Mouse (Mus musculus): Measurements from ENCODE around the gene H2al1b.
"Not testable (repeated sequence)": the region's sequence is repeated elsewhere in the genome, so short reads cannot be mapped to it uniquely, and the experiment has no call there.

H2al1b gene

DNA sequence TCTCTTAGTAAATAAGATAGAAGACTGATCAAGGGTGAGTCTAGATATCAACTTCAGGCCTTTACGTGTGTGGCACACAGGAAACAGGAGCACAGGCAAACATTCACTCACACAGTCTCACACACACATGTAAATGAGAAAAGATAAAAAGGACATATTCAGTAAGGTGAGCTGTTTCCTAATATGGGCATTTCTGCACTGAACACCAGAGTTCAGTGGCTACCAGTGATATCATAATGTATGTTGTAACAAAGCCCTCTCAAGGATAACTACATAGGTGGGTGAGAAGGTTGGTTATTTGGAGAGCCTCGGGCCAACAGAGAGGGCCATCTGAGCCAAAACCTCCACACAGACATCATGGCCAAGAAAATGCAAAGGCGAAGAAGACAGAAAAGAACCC, at the start of gene H2al1b:
H2al1b (plus strand) TSS at position 301 of the 400 bp plus-strand sequence.
- not testable (repeated sequence) for DNase-seq (ENCODE audit: low spot score in 2 of 2)

DNA sequence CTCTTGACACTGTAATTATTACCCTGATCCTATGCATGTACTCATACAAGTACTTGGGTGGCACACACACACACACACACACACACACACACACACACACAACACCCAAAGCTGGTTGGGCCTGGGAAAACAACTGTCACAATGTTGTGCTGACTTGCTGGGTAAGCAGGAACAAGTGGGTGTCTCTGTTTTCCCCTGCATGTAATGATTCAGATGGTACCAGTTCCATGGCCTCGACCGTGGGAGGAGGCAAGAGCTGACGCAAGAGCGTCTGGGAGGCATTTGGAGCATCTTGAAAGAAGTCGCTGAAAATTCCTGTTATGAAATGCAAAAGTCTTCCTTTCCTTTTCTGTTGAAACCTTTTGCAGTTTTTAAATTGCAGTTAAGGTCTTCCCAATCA, 48.2 kb upstream of the H2al1b start:
- peak in 1 of 2 experiments; percentile 23 for DNase-seq (ENCODE audit: low spot score in 2 of 2)

DNA sequence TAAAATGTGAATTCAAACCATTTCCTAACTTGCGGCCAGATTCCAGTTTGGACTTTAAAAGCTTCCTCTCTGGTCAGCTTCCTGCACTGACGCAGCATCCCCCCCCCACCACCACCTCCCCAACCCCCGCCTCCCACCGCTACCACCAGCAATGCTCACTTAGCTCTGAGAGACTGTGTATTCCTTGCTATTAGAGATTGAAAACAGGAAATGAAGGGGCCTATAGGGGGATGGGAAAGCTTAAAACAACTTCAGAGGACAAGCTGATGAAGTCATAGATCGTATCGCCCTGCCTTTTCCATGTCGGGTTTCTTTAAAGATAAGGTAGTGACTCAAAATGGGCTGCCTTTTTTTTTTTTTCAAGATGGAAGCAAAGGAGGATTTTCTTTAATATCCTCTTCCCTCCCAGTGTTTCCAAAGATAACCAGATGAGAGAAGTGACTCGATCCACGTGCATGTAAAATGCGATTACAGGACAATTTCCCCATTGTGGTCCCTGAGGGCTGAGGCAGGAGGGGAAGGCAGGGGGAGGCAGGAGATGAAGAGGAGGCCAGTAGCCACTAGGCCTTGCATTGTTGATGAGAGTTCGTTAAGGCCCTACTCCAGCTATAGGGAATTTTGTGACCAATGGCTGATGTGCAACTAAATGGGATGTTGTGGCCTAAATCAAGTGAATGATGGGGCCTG, 47.6 kb upstream of the H2al1b start:
- DNase-seq (ENCODE audit: low spot score in 2 of 2), result no peak

- DNase-seq (ENCODE audit: low spot score in 2 of 2), result no peak
These were observed 46.5 kb upstream of the H2al1b start for GRCm38 (mm10) chrX:11255564-11256360.

- DNase-seq (ENCODE audit: low spot score in 2 of 2), result no peak
These were observed 37.3 kb upstream of the H2al1b start for GRCm38 (mm10) chrX:11264918-11265317.

DNA sequence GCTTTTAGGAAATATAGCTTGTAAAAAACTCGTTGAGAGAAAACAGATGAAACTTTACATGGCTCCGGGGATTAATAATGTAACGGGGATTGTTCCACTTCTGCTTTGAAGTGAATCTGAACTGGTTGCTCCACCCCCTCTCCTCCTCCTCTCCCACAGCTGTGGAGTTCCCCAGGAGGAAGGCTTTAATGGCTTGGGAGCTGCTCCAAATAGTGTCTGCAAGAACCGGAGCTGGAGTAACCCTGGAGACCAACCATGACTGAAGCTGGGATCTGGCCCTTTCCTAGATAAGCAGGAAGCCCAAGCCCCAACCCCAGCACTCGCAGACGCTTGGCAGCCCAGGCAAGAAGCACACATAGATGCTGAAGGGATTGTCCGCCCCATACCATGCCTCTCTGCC, 34.4 kb upstream of the H2al1b start:
- DNase-seq (ENCODE audit: low spot score in 2 of 2), result no peak

GRCm38 (mm10) chrX:11269074-11269473, 33.2 kb upstream of the H2al1b start:
- peak in 1 of 2 experiments; percentile 32 for DNase-seq (ENCODE audit: low spot score in 2 of 2)

GRCm38 (mm10) chrX:11273190-11273589, 29.0 kb upstream of the H2al1b start:
- no peak for DNase-seq (ENCODE audit: low spot score in 2 of 2)

GRCm38 (mm10) chrX:11277083-11277482, 25.1 kb upstream of the H2al1b start:
- no peak for DNase-seq (ENCODE audit: low spot score in 2 of 2)

DNA sequence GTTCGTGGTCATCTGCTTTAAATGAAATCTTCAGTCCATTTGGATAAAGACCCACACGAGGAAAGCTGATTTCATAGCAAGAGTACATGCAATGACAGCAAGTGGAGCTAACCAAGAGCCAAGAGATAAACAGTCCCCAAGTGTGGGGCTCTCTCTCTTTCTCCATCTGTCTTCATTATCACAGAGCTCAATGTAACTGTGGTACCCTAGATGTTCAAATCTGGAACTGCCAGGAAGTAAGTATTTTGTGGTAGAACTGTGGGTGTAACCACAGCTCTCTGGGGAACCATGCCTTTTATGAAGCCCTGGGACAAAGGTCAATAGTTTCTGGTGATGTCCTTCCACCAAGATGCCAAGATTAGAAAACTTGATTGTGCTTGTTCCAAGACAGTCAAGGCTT, 21.5 kb upstream of the H2al1b start:
- DNase-seq (ENCODE audit: low spot score in 2 of 2), result no peak

DNA sequence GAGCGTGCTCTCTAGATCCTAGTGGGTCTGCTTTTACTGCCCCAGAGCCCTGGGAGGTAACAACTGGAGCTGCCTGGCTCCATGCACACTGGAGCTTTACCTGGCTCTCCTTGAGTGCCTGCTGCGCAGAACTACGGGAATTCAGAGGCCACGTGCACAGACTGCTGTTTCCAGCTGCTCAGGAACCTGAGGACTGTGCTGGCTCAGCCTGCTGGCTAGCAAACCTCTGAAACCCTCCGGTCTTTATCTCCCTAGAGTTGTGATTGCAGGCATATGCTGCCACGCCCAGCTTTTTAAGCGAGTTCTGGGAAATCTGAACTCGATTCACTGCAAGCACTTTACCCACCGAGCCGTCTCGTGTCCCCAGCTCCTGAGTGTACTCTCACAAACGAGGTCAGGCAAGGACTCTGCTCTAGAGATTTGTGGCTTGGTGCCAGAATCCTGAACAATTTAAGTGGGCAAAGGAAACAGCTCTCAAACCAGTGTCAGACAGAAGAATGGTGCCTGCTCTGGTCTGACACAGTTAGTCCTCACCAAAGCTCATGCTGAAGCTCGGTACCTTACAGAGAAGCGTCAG, 13.8 kb upstream of the H2al1b start:
- DNase-seq (ENCODE audit: low spot score in 2 of 2), result no peak

DNA sequence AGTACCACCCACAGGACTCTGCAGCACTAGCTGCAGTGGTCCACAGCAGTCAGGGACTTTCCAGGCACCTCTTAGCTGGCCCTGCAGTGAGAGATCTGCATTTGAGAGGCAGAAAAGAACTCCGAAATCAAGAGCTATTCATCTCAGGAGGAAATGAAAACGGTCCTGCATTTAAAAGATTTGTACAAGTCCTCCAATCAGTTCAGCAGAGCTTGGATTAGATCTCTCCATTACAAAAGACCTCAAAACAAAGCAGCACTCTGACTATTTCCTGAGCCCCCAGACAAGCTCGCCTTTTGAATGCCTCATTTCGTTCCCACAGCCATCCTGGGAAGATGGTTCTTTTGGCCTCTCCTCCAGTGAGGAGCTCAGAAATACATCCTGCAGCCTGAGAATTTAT, 13.0 kb upstream of the H2al1b start:
- no peak for DNase-seq (ENCODE audit: low spot score in 2 of 2)

DNA sequence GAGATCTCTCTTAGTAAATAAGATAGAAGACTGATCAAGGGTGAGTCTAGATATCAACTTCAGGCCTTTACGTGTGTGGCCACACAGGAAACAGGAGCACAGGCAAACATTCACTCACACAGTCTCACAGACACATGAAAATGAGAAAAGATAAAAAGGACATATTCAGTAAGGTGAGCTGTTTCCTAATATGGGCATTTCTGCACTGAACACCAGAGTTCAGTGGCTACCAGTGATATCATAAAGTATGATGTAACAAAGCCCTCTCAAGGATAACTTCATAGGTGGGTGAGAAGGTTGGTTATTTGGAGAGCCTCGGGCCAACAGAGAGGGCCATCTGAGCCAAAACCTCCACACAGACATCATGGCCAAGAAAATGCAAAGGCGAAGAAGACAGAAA, 3.3 kb upstream of the H2al1b start, which contains the start of gene H2al1a:
H2al1a (plus strand) TSS at position 301 of the 400 bp plus-strand sequence.
- DNase-seq (ENCODE audit: low spot score in 2 of 2), result not testable (repeated sequence)

DNA sequence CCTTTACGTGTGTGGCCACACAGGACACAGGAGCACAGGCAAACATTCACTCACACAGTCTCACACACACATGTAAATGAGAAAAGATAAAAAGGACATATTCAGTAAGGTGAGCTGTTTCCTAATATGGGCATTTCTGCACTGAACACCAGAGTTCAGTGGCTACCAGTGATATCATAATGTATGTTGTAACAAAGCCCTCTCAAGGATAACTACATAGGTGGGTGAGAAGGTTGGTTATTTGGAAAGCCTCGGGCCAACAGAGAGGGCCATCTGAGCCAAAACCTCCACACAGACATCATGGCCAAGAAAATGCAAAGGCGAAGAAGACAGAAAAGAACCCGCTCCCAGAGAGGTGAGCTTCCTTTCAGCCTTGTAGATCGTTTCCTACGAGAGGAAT, 3.1 kb downstream of the H2al1b start, which contains the start of gene H2al1c:
H2al1c (plus strand) TSS at position 301 of the 400 bp plus-strand sequence.
- not testable (repeated sequence) for DNase-seq (ENCODE audit: low spot score in 2 of 2)

- DNase-seq (ENCODE audit: low spot score in 2 of 2), result not testable (repeated sequence)
These were observed 6.3 kb downstream of the H2al1b start, which contains the start of gene H2al1d for GRCm38 (mm10) chrX:11308524-11308923. Gene H2al1d (plus strand): TSS chrX:11308824.

DNA sequence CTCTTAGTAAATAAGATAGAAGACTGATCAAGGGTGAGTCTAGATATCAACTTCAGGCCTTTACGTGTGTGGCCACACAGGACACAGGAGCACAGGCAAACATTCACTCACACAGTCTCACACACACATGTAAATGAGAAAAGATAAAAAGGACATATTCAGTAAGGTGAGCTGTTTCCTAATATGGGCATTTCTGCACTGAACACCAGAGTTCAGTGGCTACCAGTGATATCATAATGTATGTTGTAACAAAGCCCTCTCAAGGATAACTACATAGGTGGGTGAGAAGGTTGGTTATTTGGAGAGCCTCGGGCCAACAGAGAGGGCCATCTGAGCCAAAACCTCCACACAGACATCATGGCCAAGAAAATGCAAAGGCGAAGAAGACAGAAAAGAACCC, 9.4 kb downstream of the H2al1b start, which contains the start of gene H2al1e:
H2al1e (plus strand) TSS at position 301 of the 400 bp plus-strand sequence.
- DNase-seq (ENCODE audit: low spot score in 2 of 2), result not testable (repeated sequence)

GRCm38 (mm10) chrX:11314858-11315257, 12.6 kb downstream of the H2al1b start, which contains the start of gene H2al1f:
Gene H2al1f (plus strand): TSS chrX:11315158.
- not testable (repeated sequence) for DNase-seq (ENCODE audit: low spot score in 2 of 2)

DNA sequence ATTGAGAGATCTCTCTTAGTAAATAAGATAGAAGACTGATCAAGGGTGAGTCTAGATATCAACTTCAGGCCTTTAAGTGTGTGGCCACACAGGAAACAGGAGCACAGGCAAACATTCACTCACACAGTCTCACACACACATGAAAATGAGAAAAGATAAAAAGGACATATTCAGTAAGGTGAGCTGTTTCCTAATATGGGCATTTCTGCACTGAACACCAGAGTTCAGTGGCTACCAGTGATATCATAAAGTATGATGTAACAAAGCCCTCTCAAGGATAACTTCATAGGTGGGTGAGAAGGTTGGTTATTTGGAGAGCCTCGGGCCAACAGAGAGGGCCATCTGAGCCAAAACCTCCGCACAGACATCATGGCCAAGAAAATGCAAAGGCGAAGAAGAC, 15.7 kb downstream of the H2al1b start, which contains the start of gene H2al1g:
H2al1g (plus strand) TSS at position 301 of the 400 bp plus-strand sequence.
- DNase-seq (ENCODE audit: low spot score in 2 of 2), result not testable (repeated sequence)

GRCm38 (mm10) chrX:11321192-11321591, 19.0 kb downstream of the H2al1b start, which contains the start of gene H2al1h:
Gene H2al1h (plus strand): TSS chrX:11321492.
- not testable (repeated sequence) for DNase-seq (ENCODE audit: low spot score in 2 of 2)

DNA sequence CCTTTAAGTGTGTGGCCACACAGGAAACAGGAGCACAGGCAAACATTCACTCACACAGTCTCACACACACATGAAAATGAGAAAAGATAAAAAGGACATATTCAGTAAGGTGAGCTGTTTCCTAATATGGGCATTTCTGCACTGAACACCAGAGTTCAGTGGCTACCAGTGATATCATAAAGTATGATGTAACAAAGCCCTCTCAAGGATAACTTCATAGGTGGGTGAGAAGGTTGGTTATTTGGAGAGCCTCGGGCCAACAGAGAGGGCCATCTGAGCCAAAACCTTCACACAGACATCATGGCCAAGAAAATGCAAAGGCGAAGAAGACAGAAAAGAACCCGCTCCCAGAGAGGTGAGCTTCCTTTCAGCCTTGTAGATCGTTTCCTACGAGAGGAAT, 22.1 kb downstream of the H2al1b start, which contains the start of gene H2al1i:
H2al1i (plus strand) TSS at position 301 of the 400 bp plus-strand sequence.
- DNase-seq (ENCODE audit: low spot score in 2 of 2), result not testable (repeated sequence)

DNA sequence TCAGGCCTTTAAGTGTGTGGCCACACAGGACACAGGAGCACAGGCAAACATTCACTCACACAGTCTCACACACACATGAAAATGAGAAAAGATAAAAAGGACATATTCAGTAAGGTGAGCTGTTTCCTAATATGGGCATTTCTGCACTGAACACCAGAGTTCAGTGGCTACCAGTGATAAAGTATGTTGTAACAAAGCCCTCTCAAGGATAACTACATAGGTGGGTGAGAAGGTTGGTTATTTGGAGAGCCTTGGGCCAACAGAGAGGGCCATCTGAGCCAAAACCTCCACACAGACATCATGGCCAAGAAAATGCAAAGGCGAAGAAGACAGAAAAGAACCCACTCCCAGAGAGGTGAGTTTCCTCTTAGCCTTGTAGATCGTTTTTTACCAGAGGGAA, 25.3 kb downstream of the H2al1b start, which contains the start of gene H2al1j:
H2al1j (plus strand) TSS at position 301 of the 400 bp plus-strand sequence.
- not testable (repeated sequence) for DNase-seq (ENCODE audit: low spot score in 2 of 2)

DNA sequence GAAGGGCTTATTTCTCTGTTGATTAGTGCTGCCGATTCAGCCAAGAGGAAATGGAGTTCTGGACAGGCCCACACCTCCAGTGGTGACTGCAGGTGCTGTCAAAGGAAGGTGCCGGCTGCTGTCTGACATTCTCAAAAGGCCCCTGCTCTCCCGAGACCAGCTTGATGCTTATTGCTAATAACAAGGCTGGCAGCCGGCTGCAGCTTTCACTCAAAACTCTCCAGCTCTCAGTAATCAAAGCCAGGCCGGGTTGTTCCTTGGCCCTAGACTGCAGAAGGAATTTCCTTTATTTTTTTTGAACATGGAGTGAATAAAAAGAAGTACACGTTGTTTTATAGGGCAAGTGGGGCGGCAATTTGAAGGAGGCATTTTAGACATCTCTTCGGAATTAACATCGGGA, 43.5 kb downstream of the H2al1b start:
- peak in 1 of 2 experiments; percentile 3 for DNase-seq (ENCODE audit: low spot score in 2 of 2)

Measured in frontal cortex, postnatal 14 days (tissue).